Mouse (Mus musculus) regulatory T cell (primary cell): ENCODE measurements around the gene Bpifa6.

Experiments used
- in situ Hi-C: fragments of 300-600 bp; cut with MboI, MseI; formaldehyde crosslinking; loops from one replicate; pipeline ENCODE4 v1.15.1; 2025; ENCODE audit warnings: high pct_unique_total_duplicates

Gene Bpifa6

DNA sequence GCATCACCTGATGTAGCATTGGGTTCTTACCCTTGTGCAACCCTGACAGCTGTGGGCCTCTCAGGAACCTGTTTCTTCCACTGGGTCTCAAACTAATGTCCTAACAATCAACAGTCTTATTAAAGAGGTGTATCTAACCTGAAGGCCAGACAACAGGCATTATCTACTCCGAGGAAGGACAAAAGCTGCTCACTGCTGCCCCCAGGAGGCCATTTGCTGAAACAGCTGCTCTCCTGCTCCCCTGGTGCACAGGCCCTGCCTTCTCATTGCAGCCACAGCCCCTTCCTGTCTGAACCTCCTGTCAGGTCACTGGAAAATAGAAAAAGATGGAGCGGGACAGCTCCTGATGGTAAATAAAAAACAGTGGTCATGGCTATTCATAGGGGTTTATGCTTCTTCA lies 64.2 kb downstream of the Bpifa6 start:
- in situ Hi-C loops, result no loop called here

DNA sequence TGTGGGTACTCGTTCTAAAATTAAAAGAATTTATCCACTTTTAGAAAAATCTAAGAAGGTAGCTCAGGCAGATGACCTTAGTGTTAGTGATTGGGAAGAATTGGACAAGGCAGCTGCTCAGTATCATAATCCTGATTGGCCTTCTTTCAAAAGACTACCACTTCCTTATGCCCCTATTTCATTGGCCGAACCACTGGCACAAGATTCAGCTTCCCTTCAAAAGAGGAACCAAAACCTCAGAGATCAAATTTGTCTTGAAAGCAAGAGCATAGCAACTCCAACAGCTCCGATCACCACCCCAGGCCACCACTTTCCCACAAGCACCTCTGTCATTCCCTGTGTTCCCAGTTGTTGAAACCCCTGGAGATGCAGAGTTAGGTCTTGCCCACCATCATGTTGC lies 70.0 kb downstream of the Bpifa6 start:
- in situ Hi-C loops, result no loop called here
